Mouse (Mus musculus): ENCODE measurements around the gene Lrg1. TPM values are rescaled to one million over a fixed set of nuclear protein-coding genes. Genes with fewer than 3 reads are reported as not detected.

Gene Lrg1
- polyA plus RNA-seq, 1 experiment = 56.0 TPM

DNA sequence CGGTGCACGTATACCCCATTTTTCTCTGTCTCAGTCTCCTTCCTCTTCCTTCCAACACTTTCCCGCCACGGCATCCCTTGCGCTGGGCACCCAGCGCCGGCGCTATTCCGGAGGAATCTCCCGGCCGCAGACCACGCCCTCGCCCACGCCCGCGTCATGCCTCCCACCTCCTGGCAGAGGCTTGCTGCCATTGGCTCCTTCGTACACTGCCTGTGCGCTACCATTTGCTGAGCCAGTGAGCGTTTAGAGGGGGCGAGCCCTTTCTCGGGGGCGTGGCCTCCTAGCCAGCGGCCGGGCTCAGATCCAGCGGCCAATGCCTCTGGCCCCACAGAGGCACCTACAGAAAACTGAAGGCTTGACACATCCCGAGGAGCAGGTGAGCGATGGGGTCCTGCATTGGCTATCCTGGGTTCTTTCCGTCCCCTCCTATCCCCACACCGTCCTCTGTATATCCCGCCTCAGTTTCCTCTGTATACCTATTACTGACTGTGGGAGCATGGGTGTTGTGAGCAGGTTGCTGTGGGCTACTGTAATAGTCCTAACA lies 40.5 kb upstream of the Lrg1 start, which contains the start of gene Tnfaip8l1:
Tnfaip8l1 (plus strand) TSS at position 247 of the 544 bp plus-strand sequence.
- TF ChIP-seq CTCF (IDR thresholded peaks at IDR 0.05; ENCODE audit: extremely low read depth, insufficient read depth, insufficient read length, insufficient replicate concordance) (no peak), POLR2A (IDR thresholded peaks at IDR 0.05; ENCODE audit: low read depth, low read length) (no peak)
- DNase-seq (ENCODE audit: low read depth in 1 of 2, low spot score in 2 of 2) = peak; percentile 71 to 89
- peaks cover 1% of the 10 kb centered on the region; the same call in 1 of the 2 replicates for H3K27me3 ChIP-seq (ENCODE audit: control insufficient read depth, insufficient read depth, low read length)
- 1% methylated on average over 30 of the region's 30 CpGs for WGBS
- no peaks in the 10 kb centered on the region; the same call in 1 of the 2 replicates for H3K4me1 ChIP-seq (ENCODE audit: control insufficient read depth, insufficient read depth, insufficient read length)
- no peaks in the 10 kb centered on the region for H3K36me3 ChIP-seq (ENCODE audit: control insufficient read depth, insufficient read depth, low read length)
- peak within 1 kb of the TSS; percentile 78 for H3K27ac ChIP-seq (ENCODE audit: insufficient read depth, low read length)
- H3K4me3 ChIP-seq (ENCODE audit: extremely low read depth, insufficient read depth, insufficient read length) = peak within 1 kb of the TSS; percentile 63

DNA sequence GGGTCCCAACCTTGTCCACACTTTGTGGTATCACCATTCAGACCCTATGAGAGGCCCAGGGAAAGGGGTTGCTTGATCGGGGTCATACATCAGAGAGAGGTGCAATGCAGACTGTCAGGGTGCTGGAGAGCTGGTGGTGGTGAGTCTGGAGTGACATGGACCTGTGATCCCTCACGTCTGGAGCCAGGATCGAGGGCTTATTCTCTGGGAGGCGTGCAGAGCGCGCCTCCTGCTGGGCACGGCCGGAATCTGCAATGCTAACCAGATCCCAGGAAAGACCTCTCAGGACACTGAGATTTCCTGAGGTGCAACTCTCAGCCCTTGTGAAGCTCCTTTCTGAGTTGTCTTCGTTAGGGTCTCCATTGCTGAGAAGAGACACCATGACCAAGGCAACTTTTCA lies 37.9 kb upstream of the Lrg1 start:
- Histone ChIP-seq H3K4me3 (ENCODE audit: extremely low read depth, insufficient read depth, insufficient read length) (no peak overlapping the region), H3K27me3 (ENCODE audit: control insufficient read depth, insufficient read depth, low read length) (peaks cover 1% of the 10 kb centered on the region; the same call in 1 of the 2 replicates), H3K4me1 (ENCODE audit: control insufficient read depth, insufficient read depth, insufficient read length) (no peaks in the 10 kb centered on the region; the same call in 1 of the 2 replicates), H3K27ac (ENCODE audit: insufficient read depth, low read length) (no peak overlapping the region), H3K36me3 (ENCODE audit: control insufficient read depth, insufficient read depth, low read length) (no peaks in the 10 kb centered on the region)
- WGBS = 3% methylated on average over 9 of the region's 9 CpGs
- TF ChIP-seq CTCF (IDR thresholded peaks at IDR 0.05; ENCODE audit: extremely low read depth, insufficient read depth, insufficient read length, insufficient replicate concordance) (peak; percentile 81), POLR2A (IDR thresholded peaks at IDR 0.05; ENCODE audit: low read depth, low read length) (no peak)
- no peak for DNase-seq (ENCODE audit: low read depth in 1 of 2, low spot score in 2 of 2)

DNA sequence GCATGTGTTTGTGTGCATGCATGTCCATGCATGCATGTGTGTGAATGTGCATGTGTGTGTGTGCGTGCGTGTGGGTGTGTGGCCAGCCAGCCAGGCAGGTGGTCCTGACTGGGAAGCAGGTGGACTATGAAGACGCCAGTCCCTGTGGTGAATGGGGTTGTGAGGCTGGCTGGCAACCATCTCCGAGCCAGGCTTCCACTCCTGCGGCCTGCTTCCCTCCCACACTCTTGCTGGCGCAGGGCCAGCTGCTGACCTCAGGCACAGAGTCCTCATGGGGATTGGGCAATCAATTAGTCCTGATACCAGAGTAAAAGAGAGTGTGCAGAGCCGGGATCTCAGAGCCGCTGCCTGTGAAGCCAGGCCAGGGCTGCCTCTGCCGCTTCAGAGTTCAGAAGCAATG lies 31.8 kb upstream of the Lrg1 start:
- Histone ChIP-seq H3K27me3 (ENCODE audit: control insufficient read depth, insufficient read depth, low read length) (peaks cover 1% of the 10 kb centered on the region; the same call in 1 of the 2 replicates), H3K4me3 (ENCODE audit: extremely low read depth, insufficient read depth, insufficient read length) (no peak overlapping the region), H3K4me1 (ENCODE audit: control insufficient read depth, insufficient read depth, insufficient read length) (no peaks in the 10 kb centered on the region; the same call in none of the 2 replicates), H3K27ac (ENCODE audit: insufficient read depth, low read length) (no peak overlapping the region), H3K36me3 (ENCODE audit: control insufficient read depth, insufficient read depth, low read length) (no peaks in the 10 kb centered on the region)
- no peak for DNase-seq (ENCODE audit: low read depth in 1 of 2, low spot score in 2 of 2)
- TF ChIP-seq POLR2A (IDR thresholded peaks at IDR 0.05; ENCODE audit: low read depth, low read length) (no peak), CTCF (IDR thresholded peaks at IDR 0.05; ENCODE audit: extremely low read depth, insufficient read depth, insufficient read length, insufficient replicate concordance) (no peak)
- WGBS = 57% methylated on average over 9 of the region's 9 CpGs

DNA sequence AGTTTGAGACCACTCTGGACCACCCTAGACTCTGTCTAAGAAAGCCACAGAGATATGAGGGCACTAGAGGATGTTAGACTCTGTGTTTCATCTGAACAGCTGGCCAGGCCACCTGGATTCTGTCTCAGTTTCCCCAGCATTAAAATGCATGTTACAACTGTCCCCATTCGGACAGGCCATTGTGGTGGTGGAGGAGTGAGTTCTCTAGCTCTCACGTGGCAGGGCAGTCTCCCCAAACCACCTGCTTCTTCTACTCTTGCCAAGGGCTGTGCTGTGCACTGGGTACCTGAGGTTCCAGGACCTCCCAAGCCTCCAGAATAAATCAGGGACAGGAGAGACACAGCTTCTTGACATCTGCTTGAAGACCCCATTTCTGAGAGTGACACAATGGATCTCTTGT lies 28.1 kb upstream of the Lrg1 start:
- Histone ChIP-seq H3K27ac (ENCODE audit: insufficient read depth, low read length) (no peak overlapping the region), H3K4me1 (ENCODE audit: control insufficient read depth, insufficient read depth, insufficient read length) (peaks cover 6% of the 10 kb centered on the region), H3K36me3 (ENCODE audit: control insufficient read depth, insufficient read depth, low read length) (no peaks in the 10 kb centered on the region), H3K27me3 (ENCODE audit: control insufficient read depth, insufficient read depth, low read length) (no peaks in the 10 kb centered on the region), H3K4me3 (ENCODE audit: extremely low read depth, insufficient read depth, insufficient read length) (no peak overlapping the region)
- TF ChIP-seq CTCF (IDR thresholded peaks at IDR 0.05; ENCODE audit: extremely low read depth, insufficient read depth, insufficient read length, insufficient replicate concordance) (no peak), POLR2A (IDR thresholded peaks at IDR 0.05; ENCODE audit: low read depth, low read length) (no peak)
- WGBS = 31% methylated on average over 2 of the region's 2 CpGs
- no peak for DNase-seq (ENCODE audit: low read depth in 1 of 2, low spot score in 2 of 2)

DNA sequence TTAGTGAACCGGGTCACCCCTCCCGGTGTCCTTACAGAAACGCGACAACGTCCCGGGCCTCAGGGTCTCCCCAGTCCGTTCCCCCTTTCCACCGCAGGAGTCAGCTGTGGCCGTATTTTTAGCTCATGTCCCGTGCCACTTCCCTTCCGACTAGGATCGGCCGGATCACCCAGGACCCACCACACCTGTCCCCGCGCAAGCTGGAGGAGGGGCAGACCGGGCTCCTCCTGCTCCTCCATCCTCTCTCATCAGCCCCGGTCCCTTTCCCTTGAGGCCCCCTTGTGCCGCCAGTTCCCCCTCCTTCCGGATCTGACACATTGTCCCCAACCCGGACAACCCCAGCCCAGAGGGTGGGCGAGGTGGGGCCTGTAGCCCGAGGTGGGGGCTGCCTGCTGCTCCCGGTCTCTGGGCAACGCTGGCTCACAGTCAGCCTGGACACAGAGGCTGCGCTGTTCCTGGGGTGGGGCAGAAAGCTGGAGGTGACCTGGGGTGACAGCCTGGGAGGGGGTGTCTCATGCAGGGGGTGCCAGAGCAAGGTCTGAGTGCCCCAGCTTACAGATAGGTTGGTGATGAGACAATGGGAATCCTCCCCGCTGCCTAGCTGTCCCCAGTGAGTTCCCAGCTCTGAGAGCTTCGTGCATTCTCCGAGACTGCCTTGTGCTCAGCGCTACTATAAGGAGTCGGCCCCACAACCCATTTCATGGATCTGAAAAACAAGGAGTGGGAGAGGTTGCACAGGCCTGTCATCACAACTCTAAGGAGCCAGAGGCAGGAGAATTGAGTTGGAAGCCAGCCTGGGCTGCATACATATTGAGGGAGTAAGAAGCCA lies 27.2 kb upstream of the Lrg1 start:
- no peak for DNase-seq (ENCODE audit: low read depth in 1 of 2, low spot score in 2 of 2)
- H3K27ac ChIP-seq (ENCODE audit: insufficient read depth, low read length) = no peak overlapping the region
- peaks cover 6% of the 10 kb centered on the region for H3K4me1 ChIP-seq (ENCODE audit: control insufficient read depth, insufficient read depth, insufficient read length)
- TF ChIP-seq CTCF (IDR thresholded peaks at IDR 0.05; ENCODE audit: extremely low read depth, insufficient read depth, insufficient read length, insufficient replicate concordance) (no peak), POLR2A (IDR thresholded peaks at IDR 0.05; ENCODE audit: low read depth, low read length) (no peak)
- 8% methylated on average over 30 of the region's 30 CpGs for WGBS
- H3K27me3 ChIP-seq (ENCODE audit: control insufficient read depth, insufficient read depth, low read length) = no peaks in the 10 kb centered on the region
- peak overlapping the region; percentile 46 for H3K4me3 ChIP-seq (ENCODE audit: extremely low read depth, insufficient read depth, insufficient read length)
- H3K36me3 ChIP-seq (ENCODE audit: control insufficient read depth, insufficient read depth, low read length) = no peaks in the 10 kb centered on the region

DNA sequence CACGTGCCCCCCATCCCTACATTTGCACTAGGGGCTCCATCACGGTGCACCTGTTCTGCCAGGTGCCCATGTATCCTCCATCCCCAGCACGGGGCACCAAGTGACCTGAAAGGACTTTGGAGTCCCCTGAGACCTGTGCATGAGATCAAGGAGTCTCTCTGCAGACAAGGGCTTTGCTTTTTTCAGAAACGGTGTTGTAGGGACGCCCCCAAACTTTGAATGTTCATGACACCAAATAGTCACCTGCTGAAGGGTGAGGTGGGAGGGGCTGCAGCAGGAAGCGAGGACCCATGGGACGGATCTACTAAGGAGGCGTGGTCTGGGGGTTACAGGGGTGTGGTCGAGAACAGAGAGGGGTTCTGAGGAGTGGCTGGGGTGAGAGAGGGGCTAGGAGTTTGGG lies 26.5 kb upstream of the Lrg1 start:
- Histone ChIP-seq H3K4me3 (ENCODE audit: extremely low read depth, insufficient read depth, insufficient read length) (peak overlapping the region; percentile 46; the same call in 1 of the 2 replicates), H3K27me3 (ENCODE audit: control insufficient read depth, insufficient read depth, low read length) (no peaks in the 10 kb centered on the region), H3K27ac (ENCODE audit: insufficient read depth, low read length) (no peak overlapping the region), H3K36me3 (ENCODE audit: control insufficient read depth, insufficient read depth, low read length) (no peaks in the 10 kb centered on the region), H3K4me1 (ENCODE audit: control insufficient read depth, insufficient read depth, insufficient read length) (peaks cover 6% of the 10 kb centered on the region)
- peak; percentile 31 to 44 for DNase-seq (ENCODE audit: low read depth in 1 of 2, low spot score in 2 of 2)
- WGBS = 22% methylated on average over 9 of the region's 9 CpGs
- TF ChIP-seq CTCF (IDR thresholded peaks at IDR 0.05; ENCODE audit: extremely low read depth, insufficient read depth, insufficient read length, insufficient replicate concordance) (no peak), POLR2A (IDR thresholded peaks at IDR 0.05; ENCODE audit: low read depth, low read length) (no peak)
